Mouse (Mus musculus) embryonic fibroblast, embryonic 13.5 days (primary cell): ENCODE data around the gene Thap12.

Experiments
- CTCF ChIP-seq: IDR thresholded peaks from 2 replicates; pipeline ENCODE4 v1.5.1; 2011; ENCODE audit warnings: mild to moderate bottlenecking, control low read depth, low read length, moderate library complexity, borderline replicate concordance; ENCODE audit not compliant: insufficient read depth
- POLR2A ChIP-seq: IDR thresholded peaks from 2 replicates; pipeline ENCODE4 v1.6.1; 2011; ENCODE audit warnings: low read depth, mild to moderate bottlenecking, control low read depth, low read length, moderate library complexity

DNA sequence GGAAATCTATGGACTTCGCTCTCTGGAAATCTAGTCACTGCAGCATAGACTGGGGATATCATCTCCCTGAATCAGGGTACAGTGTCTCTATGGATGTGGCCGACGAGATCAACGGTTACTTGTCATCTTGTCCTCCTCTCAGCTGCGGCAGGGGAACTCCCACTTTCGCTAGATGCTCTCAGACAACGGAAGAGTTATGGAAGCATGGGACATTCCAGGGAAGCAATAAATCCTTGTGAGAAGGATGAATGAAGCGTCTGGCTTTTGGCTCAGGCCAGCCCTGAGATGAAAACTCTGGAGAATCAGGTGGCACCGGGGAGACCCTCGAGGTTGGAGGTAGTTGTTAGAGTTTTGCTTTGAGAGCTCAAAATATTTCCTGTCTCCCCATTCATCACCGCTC lies 53.1 kb downstream of the Thap12 start:
- TF ChIP-seq CTCF (no peak), POLR2A (no peak)
